ENCODE assay signal across 25 mouse cellular contexts in the genomic region with DNA sequence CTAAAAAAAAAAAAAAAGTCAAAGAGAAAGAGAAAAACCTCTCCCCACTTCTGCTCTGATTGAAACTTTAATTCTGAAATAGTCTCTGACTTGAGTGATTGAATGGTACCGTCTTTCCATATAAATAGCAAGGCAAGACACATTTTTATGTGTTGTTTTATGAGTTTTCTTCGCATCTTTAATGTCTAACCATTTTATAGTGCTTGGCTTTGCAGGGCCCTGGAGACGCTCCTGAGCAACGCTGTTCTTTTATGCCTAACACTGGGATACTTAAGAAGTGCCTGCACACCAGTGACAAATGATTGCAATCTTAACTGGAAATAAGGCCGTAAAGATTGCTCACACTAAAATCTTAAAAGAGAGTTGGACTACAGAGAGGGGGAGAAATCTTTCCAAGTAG.
DNase-seq lines count a peak whose midpoint lies in the region; ATAC-seq and TF ChIP-seq lines count a peak whose summit lies in the region.
"Had no signal": no experiment of that assay in that cellular context is flagged by ENCODE, and none has a peak within 500 bp of the region (broad histone marks: within the 10 kb centered on the region; RNA-seq: fewer than 3 reads in every experiment).

No protein-coding gene starts in this region.

- H3K4me2 ChIP-seq in limb, embryonic 13.5 days (replicated peaks), result no peak overlapping the region
- H3K4me2 ChIP-seq in neural tube, embryonic 13.5 days, result no peak overlapping the region
- no peak overlapping the region for H3K4me2 ChIP-seq in limb, embryonic 15.5 days
- H3K4me2 ChIP-seq in neural tube, embryonic 15.5 days, result no peak overlapping the region
- H3K4me2 ChIP-seq in intestine, postnatal 0 days (replicated peaks; ENCODE audit: low read depth), result no peak overlapping the region
- H3K4me2 ChIP-seq: embryonic facial prominence, embryonic 12.5 days; forebrain, embryonic 13.5 days; forebrain, embryonic 15.5 days had no signal

- H3K27me3 ChIP-seq in limb, embryonic 13.5 days, result peaks cover 7% of the 10 kb centered on the region; the same call in 1 of the 2 replicates
- H3K27me3 ChIP-seq in limb, embryonic 10.5 days (ENCODE audit: low read depth, poor library complexity, severe bottlenecking), result 0 out of 2 replicates have a peak, but pooled peaks cover 10% of the 10 kb centered on the region
- no peaks in the 10 kb centered on the region for H3K27me3 ChIP-seq in neural tube, embryonic 13.5 days
- no peaks in the 10 kb centered on the region for H3K27me3 ChIP-seq in limb, embryonic 15.5 days
- H3K27me3 ChIP-seq in neural tube, embryonic 15.5 days (replicated peaks), result no peaks in the 10 kb centered on the region
- no peaks in the 10 kb centered on the region for H3K27me3 ChIP-seq in intestine, postnatal 0 days (replicated peaks; ENCODE audit: control insufficient read depth, insufficient read depth, low read length)
- H3K27me3 ChIP-seq: embryonic facial prominence, embryonic 12.5 days; forebrain, embryonic 13.5 days; forebrain, embryonic 15.5 days had no signal

- no peaks in the 10 kb centered on the region for H3K9me3 ChIP-seq in limb, embryonic 13.5 days
- no peaks in the 10 kb centered on the region for H3K9me3 ChIP-seq in limb, embryonic 10.5 days (replicated peaks)
- no peaks in the 10 kb centered on the region for H3K9me3 ChIP-seq in neural tube, embryonic 13.5 days
- no peaks in the 10 kb centered on the region for H3K9me3 ChIP-seq in limb, embryonic 15.5 days
- no peaks in the 10 kb centered on the region for H3K9me3 ChIP-seq in neural tube, embryonic 15.5 days (replicated peaks)
- H3K9me3 ChIP-seq in intestine, postnatal 0 days (ENCODE audit: control insufficient read depth), result no peaks in the 10 kb centered on the region
- H3K9me3 ChIP-seq: embryonic facial prominence, embryonic 10.5 days; embryonic facial prominence, embryonic 12.5 days; forebrain, embryonic 13.5 days; forebrain, embryonic 15.5 days had no signal

- TF ChIP-seq CTCF in intestine, postnatal 0 days (IDR thresholded peaks at IDR 0.05; ENCODE audit: low read depth), result no peak

- H3K9ac ChIP-seq in limb, embryonic 13.5 days, result no peak overlapping the region
- no peak overlapping the region for H3K9ac ChIP-seq in neural tube, embryonic 13.5 days
- H3K9ac ChIP-seq in limb, embryonic 15.5 days, result no peak overlapping the region
- no peak overlapping the region for H3K9ac ChIP-seq in neural tube, embryonic 15.5 days (replicated peaks)
- H3K9ac ChIP-seq in intestine, postnatal 0 days (ENCODE audit: low read depth, low read length), result no peak overlapping the region
- H3K9ac ChIP-seq: embryonic facial prominence, embryonic 12.5 days; forebrain, embryonic 13.5 days; forebrain, embryonic 15.5 days had no signal

- ATAC-seq in limb, embryonic 13.5 days (ENCODE audit: low FRiP score, low read depth), result peak; percentile 61; the same call in 1 of the 2 replicates
- ATAC-seq in neural tube, embryonic 13.5 days (ENCODE audit: low read depth), result peak; percentile 81; the same call in 1 of the 2 replicates
- 0 out of 2 replicates have a peak, but pooled peaks have one; percentile 40 for ATAC-seq in limb, embryonic 15.5 days (ENCODE audit: insufficient number of reproducible peaks, low FRiP score, low TSS enrichment, low read depth)
- ATAC-seq in neural tube, embryonic 15.5 days (ENCODE audit: low FRiP score), result peak; percentile 74
- no peak for ATAC-seq in intestine, postnatal 0 days
- ATAC-seq: activated CD4-positive, CD25-positive, alpha-beta regulatory T cell, adult 4 months; CD4-positive, CD25-positive, alpha-beta regulatory T cell, adult 4 months; forebrain, embryonic 13.5 days; forebrain, embryonic 15.5 days; Patski had no signal

- DNase-seq in limb, embryonic 10.5 days (ENCODE audit: low spot score), result no peak
- no peak for DNase-seq in neural tube, embryonic 10.5 days (ENCODE audit: extremely low spot score, low spot score)
- no peak for DNase-seq in urinary bladder, postnatal 36 days (ENCODE audit: low spot score in 2 of 2)
- DNase-seq: adrenal gland, adult 8-10 months; adrenal gland, postnatal 14 days; adrenal gland, postnatal 36 days; B cell, adult 2 months; cerebellum, adult 11-12 months; cerebellum, adult 2 months; cerebellum, adult 9-10 months; cerebellum, postnatal 10 days; cerebellum, postnatal 25 days had no signal

- H3K36me3 ChIP-seq in limb, embryonic 13.5 days, result no peaks in the 10 kb centered on the region
- H3K36me3 ChIP-seq in limb, embryonic 10.5 days, result no peaks in the 10 kb centered on the region
- no peaks in the 10 kb centered on the region for H3K36me3 ChIP-seq in neural tube, embryonic 13.5 days
- no peaks in the 10 kb centered on the region for H3K36me3 ChIP-seq in limb, embryonic 15.5 days
- no peaks in the 10 kb centered on the region for H3K36me3 ChIP-seq in neural tube, embryonic 15.5 days
- H3K36me3 ChIP-seq in intestine, postnatal 0 days (ENCODE audit: control insufficient read depth, insufficient read depth), result no peaks in the 10 kb centered on the region
- H3K36me3 ChIP-seq: embryonic facial prominence, embryonic 10.5 days; embryonic facial prominence, embryonic 12.5 days; forebrain, embryonic 15.5 days; G1E had no signal

- H3K4me1 ChIP-seq in limb, embryonic 13.5 days, result peaks cover 11% of the 10 kb centered on the region
- H3K4me1 ChIP-seq in limb, embryonic 10.5 days, result peaks cover 18% of the 10 kb centered on the region; the same call in 1 of the 2 replicates
- H3K4me1 ChIP-seq in neural tube, embryonic 13.5 days (replicated peaks), result peaks cover 19% of the 10 kb centered on the region
- H3K4me1 ChIP-seq in limb, embryonic 15.5 days, result peaks cover 10% of the 10 kb centered on the region
- peaks cover 16% of the 10 kb centered on the region for H3K4me1 ChIP-seq in neural tube, embryonic 15.5 days
- H3K4me1 ChIP-seq in intestine, postnatal 0 days (replicated peaks; ENCODE audit: control insufficient read depth, insufficient read depth, low read length), result no peaks in the 10 kb centered on the region
- H3K4me1 ChIP-seq: embryonic facial prominence, embryonic 10.5 days; embryonic facial prominence, embryonic 12.5 days; forebrain, embryonic 13.5 days; forebrain, embryonic 15.5 days had no signal

- H3K27ac ChIP-seq in limb, embryonic 13.5 days, result no peak overlapping the region
- no peak overlapping the region for H3K27ac ChIP-seq in limb, embryonic 10.5 days
- H3K27ac ChIP-seq in neural tube, embryonic 13.5 days (replicated peaks), result no peak overlapping the region
- no peak overlapping the region for H3K27ac ChIP-seq in limb, embryonic 15.5 days
- H3K27ac ChIP-seq in neural tube, embryonic 15.5 days (replicated peaks), result no peak overlapping the region
- no peak overlapping the region for H3K27ac ChIP-seq in intestine, postnatal 0 days (ENCODE audit: low read depth, low read length)
- H3K27ac ChIP-seq: embryonic facial prominence, embryonic 10.5 days; embryonic facial prominence, embryonic 12.5 days; forebrain, embryonic 13.5 days; forebrain, embryonic 15.5 days had no signal

- WGBS in limb, embryonic 13.5 days, result 17% methylated on average over 5 of the region's 5 CpGs
- WGBS in limb, embryonic 10.5 days, result 54% methylated on average over 5 of the region's 5 CpGs
- WGBS in neural tube, embryonic 13.5 days, result 14% methylated on average over 5 of the region's 5 CpGs
- WGBS in limb, embryonic 15.5 days, result 13% methylated on average over 5 of the region's 5 CpGs
- WGBS in neural tube, embryonic 15.5 days, result 13% methylated on average over 5 of the region's 5 CpGs
- 60% methylated on average over 5 of the region's 5 CpGs for WGBS in intestine, postnatal 0 days

- H3K4me3 ChIP-seq in limb, embryonic 13.5 days, result no peak overlapping the region
- no peak overlapping the region for H3K4me3 ChIP-seq in limb, embryonic 10.5 days
- no peak overlapping the region for H3K4me3 ChIP-seq in neural tube, embryonic 13.5 days
- H3K4me3 ChIP-seq in limb, embryonic 15.5 days, result no peak overlapping the region
- no peak overlapping the region for H3K4me3 ChIP-seq in neural tube, embryonic 15.5 days (replicated peaks)
- no peak overlapping the region for H3K4me3 ChIP-seq in intestine, postnatal 0 days (ENCODE audit: low read depth, low read length)
- H3K4me3 ChIP-seq: embryonic facial prominence, embryonic 10.5 days; embryonic facial prominence, embryonic 12.5 days; forebrain, embryonic 13.5 days; forebrain, embryonic 15.5 days had no signal
